Mouse (Mus musculus): ENCODE measurements at regions not wholly inside any gene's neighbourhood (a gene's known extent, or its start where the extent isn't known, plus 50 kb on each side); places are given as distances from the start of the nearest gene placed in this dataset.

DNA sequence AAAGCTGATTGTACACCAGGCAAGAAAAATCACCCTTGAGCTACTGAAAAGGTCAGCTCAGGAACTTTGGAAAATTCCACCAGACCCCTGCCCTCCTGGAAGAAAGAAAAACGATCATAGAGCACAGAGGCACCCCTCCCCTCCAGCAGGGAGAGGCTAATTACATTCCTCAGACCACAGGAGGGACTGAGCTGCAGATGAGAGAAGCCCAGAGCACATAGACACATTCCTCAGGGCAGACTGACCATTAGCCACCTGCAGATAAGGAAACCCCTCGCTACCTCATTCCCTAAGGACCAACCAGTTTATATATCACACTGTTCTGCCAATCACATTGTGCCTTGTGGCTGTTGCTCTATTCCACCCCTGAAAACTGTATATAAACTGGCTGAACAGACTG is 230.3 kb downstream of the Parp8 start:
- no peak for DNase-seq

DNA sequence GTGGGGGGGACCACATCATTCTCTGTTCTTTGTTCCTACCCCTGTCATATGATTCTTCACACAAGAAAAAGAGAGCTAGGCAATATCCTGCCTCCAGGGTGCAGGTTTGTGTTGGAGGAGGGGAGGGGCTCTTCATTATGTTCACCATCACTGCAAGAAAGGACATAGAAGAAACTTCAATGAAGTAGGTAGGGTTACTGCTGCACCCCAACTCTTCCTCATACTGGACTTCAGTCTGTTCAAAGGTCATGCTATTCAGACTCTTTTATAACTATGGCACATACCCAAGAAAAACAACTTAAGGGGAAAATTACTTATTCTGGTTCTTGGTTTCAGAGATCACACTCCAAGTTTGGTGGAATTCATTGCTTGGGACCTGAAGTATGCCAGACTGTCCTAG is 243.7 kb downstream of the Parp8 start:
- DNase-seq, result no peak

DNA sequence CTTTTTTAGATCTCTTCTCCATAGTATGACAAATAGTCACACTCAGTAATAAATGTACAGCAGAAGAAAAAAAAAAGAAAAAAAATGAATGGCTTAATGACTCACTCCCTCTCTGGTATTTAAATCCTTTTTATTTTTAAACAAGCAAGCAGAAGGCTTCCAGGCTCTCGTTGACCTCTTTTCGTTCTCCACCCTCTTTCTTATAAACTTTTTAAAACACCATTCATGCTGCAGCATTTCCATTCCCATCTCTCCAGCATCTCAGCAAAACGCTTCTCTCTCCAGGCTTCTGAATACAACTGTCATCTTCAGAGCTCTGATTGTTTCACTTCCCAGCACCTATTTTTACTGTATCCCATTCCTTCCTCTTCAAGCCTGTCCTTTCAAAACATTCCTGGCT is 259.8 kb downstream of the Parp8 start:
- no peak for DNase-seq

DNA sequence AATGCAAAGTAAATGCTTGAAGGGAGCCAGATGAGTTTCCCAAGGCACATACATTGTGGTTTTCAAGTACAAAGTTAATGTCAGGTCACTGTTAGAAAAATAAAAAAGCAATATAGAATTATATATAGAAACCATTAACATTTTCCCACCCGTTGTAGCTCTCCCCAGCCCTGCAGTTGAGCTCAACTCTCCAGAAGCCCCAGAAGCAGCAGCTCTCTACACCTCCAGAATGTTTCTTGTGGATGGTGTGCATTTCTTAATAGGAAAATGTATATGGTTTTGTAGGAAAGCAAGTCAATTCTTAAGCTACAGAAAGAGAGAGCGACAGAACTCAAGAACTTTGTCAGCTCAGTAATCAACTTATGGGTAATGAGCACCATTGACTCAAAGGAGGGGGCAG is 265.4 kb downstream of the Parp8 start:
- DNase-seq, result no peak

DNA sequence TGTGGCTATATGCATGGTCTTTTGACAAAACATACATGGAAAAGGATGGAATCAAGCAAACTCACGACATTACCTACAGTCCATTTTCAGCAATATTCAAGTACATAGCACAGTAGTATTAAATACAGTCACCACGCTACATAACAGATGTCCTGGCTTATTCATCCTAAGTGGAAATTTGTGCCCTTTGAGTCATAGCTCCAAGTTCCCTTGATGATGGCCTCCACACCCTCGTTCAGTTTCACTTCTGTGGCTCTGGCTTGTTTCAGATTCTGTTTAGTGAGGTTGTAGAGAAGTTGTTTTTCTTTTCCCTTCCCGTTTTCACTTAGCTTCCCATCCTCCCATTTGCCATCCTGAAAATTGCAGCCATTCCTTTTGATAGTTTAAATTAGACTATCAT is 284.5 kb downstream of the Parp8 start:
- DNase-seq, result no peak

DNA sequence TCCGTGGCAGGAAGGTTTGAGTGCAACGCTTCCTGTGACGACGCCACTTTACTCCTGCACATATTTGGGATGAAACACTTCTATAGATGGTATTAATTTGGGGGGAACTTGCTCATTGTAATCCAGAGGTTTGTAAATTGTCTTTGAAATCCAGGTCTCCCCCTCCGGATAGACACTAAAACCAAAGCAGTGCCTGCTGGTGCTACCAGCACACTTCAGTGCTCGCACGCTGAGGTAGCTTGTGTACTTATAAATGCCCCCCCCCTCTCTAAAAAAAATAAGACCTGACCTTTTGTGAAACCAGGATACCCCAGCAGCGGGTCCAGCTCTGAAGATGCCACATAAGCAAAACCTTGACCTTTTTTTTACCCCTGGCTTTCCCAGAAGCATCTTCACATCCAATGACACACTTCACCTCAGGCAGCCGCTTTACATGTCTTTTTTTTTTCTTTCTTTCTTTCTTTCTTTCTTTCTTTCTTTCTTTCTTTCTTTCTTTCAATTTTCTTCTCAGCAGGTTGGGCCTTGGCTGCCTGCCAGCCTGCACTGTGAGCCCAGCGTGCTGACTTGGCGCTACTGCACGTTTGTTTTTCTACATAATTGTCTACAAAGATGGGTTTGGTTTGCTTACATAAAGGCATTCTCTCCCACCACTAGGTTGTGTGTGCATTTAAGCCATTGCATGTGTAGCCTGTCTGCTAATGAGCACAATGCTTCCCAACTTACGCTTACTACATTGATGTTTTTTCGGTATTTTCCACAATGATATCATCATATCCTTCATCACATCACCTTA is 301.8 kb downstream of the Parp8 start:
- DNase-seq, result no peak

DNA sequence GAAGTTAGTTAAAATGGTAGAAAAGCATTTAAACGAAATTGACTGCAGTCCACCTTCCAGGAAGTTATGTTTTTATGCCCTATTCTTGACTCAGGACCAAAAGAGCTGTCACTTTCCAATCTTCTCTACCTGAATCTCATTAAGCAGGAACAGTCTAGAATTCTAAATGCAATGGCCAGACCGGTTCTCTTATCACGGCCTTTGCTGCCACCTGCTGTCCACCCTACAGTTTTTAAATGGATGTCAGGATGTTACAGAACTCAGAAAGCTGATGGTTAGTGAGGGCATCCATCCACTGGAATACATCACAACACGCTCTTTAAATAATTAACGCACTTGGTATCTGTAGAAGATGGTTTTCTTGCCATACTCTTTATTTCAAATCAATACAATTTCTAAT is 310.5 kb downstream of the Parp8 start:
- DNase-seq, result no peak

DNA sequence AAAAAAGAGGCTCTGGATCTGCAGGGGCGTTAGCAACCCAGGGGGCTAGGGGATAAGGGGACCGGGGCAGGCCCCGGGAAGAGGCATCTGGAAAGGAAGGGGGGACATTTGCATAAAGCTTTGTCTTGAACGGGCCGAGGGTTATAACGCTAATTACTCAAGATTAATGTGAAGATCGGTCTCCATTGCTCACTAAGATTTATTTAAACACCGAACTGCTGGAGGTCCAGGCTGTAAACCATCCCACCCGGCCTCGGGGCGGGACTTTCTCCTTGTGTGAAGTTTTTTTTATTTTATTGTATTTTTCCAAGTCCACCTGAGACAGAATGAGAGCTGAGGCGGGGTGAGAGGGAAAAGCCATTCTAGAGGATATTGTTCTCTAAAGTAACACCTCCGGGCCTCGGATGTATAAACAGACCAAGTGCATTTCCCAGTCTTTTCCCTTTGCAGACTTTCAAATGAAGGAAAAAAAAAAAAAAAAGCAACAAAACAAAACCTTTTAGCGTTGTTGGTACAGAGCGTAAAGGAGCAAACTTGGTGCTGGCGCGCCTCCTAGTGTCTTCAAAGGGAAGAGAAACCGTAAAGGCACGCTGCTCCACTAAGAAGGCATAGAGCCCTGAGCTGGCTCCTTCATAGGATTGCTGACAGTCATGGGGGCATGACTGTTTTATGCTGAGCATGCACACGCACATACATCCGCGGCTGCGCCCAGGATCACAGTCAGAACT is 313.3 kb downstream of the Parp8 start:
- DNase-seq, result peak; percentile 36

DNA sequence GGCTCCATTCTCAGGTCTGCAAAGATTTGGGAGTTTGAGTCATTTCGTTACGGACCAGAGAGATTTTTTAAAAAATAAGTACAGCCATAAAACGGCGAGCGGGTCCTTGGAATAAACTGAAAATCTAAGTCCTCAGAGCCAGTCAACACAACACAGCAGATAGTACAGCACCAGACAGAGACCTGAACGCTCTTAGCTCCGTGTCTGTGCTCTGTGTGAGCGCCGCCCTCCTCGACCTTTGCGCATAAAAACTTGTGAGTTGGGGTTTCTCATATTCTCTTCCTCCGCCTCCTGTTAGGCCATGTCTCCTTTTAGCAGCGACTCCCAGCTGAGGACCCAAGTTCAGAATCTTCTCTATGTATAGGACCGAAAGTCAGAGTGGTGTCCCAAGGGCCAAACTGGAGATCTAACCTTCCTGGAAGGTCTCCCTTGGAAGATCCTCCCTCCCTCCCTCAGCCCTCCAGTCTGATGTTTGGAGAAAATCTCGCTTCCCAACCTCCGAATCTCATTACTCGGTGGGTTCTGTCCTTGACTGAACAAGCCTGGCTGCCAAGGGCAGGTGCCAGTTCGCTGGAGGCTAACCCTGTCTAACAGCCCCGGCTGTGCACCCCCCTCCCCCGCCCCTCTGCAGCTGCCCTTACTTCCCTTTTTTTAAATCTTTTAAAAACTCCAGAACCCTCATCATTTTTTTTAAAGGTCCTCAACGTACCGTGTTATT is 314.0 kb downstream of the Parp8 start:
- DNase-seq, result no peak

DNA sequence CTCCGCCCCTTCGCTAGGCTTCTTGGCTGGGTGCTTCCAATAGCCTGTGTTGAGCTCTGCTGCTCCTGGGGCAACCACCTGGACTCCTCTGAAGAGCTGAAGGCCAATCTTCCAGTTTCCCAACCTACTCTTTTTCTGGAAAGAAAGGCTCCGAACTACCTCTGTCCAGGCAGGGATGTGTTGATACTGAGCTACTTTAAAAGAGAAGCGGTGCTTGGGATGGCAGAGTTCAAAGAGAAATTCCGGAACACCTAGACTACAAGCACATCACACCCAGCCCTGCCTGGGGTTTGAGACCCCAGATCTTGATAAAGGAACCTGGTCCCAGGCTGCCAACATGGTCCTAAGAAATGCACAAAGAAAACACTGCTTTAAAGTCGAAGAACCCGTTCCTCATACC is 315.7 kb downstream of the Parp8 start:
- no peak for DNase-seq

DNA sequence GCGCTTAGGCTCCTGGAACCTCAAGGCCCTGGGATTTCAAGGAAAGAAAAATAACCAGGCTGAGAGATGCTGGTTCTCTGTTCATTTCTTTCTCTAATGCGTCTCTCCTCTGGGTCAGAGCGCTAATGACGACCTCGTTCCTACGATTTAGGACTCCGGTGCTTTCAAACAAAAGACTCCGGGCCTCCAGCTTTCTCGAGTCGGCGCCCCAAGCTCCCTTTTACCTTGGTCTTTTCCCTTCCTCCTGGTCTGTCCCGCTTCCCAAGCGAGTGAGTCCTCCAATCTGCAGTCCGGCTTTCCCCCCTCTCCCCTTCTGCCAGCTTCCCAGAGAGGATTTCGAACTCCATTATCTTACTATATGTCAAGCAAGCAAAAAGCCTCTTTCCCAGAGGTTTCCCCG is 316.5 kb downstream of the Parp8 start:
- DNase-seq, result no peak

DNA sequence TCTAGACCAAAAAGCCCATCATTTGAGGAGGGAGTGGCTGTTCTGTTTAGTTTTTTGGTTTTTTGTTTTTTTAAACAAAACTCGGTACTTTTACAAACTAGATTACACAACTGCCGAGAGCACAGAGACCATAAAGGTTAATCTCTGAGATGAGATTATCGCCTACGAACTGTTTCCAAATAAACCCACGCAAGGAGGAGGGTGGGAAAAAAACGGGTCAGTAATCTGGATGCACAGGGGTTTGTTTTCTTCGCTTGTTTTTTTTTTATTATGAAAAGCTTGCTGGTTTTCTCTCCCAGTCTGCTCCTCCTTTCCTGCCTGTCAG is 316.9 kb downstream of the Parp8 start:
- DNase-seq, result no peak

DNA sequence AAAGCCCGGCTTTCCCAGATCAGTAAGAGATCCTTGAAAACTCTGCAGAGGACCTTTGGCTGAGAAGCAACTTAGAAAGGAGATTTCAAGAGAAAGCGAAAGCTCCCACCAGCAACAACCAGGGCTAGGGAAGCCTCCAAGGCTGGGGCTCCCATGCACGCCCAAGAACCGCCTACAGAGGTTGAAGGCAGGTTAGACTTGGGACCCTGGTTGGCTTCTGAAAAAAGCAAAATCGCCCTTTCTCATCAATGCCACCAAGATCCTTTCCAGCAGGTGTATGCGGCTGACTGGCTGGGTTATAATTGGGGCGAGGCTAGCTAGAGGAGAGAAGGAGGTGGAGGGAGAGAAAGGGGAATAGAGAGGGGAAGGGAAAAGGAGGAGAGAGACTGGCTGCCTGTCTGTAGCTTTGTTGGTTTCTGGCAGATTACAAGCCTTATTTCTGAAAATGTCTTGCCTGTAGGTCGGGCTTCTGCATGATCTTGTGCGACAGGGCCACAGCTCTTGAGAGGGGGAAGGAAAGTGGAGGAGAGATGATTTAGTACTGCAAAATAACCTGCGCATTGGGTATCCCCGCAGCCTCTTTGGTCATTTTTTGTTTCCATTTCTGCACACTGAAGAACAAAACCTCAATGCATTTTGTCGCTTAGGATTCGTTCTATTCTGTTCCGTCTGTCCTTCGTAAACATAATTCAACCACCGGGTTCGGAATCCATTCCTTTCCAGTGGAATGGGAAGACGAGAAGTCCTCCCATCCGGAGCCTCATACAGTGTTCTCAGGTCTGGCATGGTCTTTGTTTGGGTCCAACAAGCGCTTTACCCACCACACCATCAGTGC is 317.5 kb downstream of the Parp8 start:
- DNase-seq, result no peak

DNA sequence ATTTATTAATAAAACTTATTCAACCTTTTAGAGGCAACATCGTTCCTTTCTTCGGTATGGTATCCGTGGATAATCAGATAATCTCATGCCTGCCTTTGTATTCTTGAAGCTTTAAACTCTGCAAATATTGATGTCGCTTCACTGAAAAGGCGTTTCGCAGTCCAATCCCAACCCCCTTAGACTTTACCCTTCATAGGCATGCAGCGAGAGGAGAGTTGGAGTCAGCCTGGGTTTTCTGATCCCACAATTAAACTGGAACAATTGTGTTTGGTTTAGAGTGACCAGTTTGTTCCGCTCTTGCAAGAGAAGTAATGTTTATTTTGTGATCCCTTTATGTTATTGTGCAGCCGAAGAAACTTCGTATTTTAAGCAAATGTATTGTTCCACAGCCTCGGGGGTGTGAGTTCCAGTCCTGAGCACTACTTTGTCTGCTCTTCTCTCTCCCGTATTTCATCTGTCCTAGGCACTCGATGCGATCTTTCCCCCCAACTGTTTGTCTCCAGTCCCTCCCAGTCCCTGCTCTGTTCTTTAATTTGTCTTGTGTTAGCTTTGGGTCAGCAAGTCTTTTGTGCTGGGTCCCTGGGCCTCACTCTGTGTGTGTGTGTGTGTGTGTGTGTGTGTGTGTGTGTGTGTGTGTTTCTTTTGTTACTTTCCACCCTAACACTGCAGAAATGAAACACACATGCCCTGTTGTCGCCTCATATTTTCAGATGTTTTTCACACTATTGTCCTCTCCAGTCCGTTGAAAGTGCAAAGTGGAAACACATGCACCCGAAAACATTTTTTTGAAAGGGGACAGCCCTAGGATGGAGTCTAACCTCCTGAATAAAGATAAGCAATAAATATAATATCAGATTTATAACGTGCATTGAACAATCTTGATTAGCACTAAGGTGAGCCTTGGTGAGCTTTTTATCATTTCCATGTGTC is 318.7 kb downstream of the Parp8 start:
- DNase-seq, result no peak

DNA sequence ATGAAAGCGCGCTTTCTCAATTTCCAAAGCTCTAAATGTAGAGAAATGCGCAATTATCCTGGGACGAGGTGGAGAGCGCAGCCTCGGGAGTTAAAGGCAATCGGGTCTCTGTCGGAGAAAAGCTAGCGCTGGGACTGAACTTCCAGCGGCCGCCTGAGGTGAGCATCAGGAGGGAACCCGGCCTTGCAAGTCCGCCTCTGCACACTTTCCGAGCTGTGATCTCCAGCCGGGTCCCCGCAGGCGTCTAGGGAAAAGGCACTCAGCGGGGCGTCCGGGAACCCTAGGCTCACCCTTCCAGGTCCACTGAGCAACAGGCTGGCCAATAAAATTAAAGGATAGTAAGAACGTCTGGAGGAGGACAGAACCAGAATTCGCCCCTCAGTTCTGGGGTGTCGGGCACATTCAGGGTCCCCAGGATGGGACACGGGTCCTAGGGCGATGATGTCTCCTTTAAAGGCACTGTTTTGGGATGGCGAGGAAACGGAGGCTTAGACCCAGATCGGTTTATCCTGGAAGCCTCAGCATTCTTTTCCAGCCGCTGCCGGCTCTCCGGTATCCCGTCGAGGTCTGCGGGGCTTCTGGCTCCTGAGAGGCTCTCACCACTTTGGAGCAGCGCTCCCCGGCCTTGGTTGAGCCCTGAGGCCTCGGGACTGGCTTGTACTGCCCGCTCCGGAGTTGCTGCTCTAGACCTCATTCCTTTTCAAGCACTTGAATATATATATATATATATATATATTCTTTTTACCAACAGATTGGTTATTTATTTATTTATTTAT is 319.5 kb downstream of the Parp8 start:
- DNase-seq, result no peak

DNA sequence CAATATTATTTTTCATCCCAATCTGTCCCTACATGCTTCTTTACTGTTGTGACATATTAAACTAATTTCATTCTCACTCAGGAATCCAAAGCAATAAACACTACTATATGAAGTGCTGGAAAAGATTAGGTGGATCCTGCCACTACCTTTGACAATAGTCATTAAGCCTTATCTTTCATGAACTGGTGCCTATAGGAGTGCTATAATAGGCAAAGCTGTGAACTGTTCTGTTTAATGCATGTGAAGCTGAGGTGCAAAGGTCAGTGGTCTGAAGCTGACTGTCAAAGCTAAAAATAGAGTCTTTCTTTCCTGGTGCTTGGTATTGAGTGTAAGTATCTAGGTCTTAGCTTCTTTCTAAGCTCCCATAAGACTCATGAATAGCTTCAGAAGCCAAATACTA is 336.6 kb downstream of the Parp8 start:
- no peak for DNase-seq
